Mouse (Mus musculus): ENCODE results near the gene Cenpb. TPM values are rescaled to one million over a fixed set of nuclear protein-coding genes. Genes with fewer than 3 reads are reported as not detected.

The Cenpb gene
- polyA plus RNA-seq, 1 experiment from 2014 or later = 4.2 TPM

- peaks cover 11% of the 10 kb centered on the region for H3K36me3 ChIP-seq (replicated peaks; ENCODE audit: insufficient read depth, low read length)
- no peaks in the 10 kb centered on the region for H3K27me3 ChIP-seq (ENCODE audit: insufficient read depth, low read length)
- no peak overlapping the region for H3K4me3 ChIP-seq (ENCODE audit: low read depth, low read length)
- H3K4me2 ChIP-seq (ENCODE audit: low read depth, low read length) = peak overlapping the region; percentile 1
- ATAC-seq (peak; percentile 51), DNase-seq (peak; percentile 74)
- TF ChIP-seq EP300 (IDR thresholded peaks at IDR 0.05; ENCODE audit: low read depth) (peak; percentile 39; the same call in 1 of the 2 replicates), CTCF (IDR thresholded peaks at IDR 0.05; ENCODE audit: low read depth) (no peak)
- no peak overlapping the region for H3K9ac ChIP-seq (replicated peaks)
- no peaks in the 10 kb centered on the region for H3K9me3 ChIP-seq (ENCODE audit: low read length)
- H3K27ac ChIP-seq (ENCODE audit: low read depth) = peak overlapping the region; percentile 77; the same call in 1 of the 2 replicates
- WGBS (ENCODE audit: insufficient replicate concordance) = 32% methylated on average over 7 of the region's 7 CpGs
- peaks cover 53% of the 10 kb centered on the region for H3K4me1 ChIP-seq (ENCODE audit: insufficient read depth)
Observed at GRCm38 (mm10) chr2:131204410-131204981, 24.6 kb upstream of the Cenpb start.

- peaks cover 16% of the 10 kb centered on the region for H3K36me3 ChIP-seq (replicated peaks; ENCODE audit: insufficient read depth, low read length)
- no peaks in the 10 kb centered on the region for H3K9me3 ChIP-seq (ENCODE audit: low read length)
- ATAC-seq (no peak), DNase-seq (peak; percentile 13)
- no peaks in the 10 kb centered on the region for H3K27me3 ChIP-seq (ENCODE audit: insufficient read depth, low read length)
- 76% methylated on average over 6 of the region's 6 CpGs for WGBS (ENCODE audit: insufficient replicate concordance)
- H3K4me2 ChIP-seq (ENCODE audit: low read depth, low read length) = peak overlapping the region; percentile 1; the same call in 1 of the 2 replicates
- TF ChIP-seq EP300 (IDR thresholded peaks at IDR 0.05; ENCODE audit: low read depth) (no peak), CTCF (IDR thresholded peaks at IDR 0.05; ENCODE audit: low read depth) (no peak)
- no peak overlapping the region for H3K9ac ChIP-seq (replicated peaks)
- H3K4me3 ChIP-seq (ENCODE audit: low read depth, low read length) = no peak overlapping the region
- peaks cover 47% of the 10 kb centered on the region for H3K4me1 ChIP-seq (ENCODE audit: insufficient read depth)
- peak overlapping the region; percentile 77; the same call in 1 of the 2 replicates for H3K27ac ChIP-seq (ENCODE audit: low read depth)
Observed at GRCm38 (mm10) chr2:131203816-131204409, 24.0 kb upstream of the Cenpb start.

GRCm38 (mm10) chr2:131201262-131201661 lies 21.4 kb upstream of the Cenpb start:
- Histone ChIP-seq H3K4me2 (ENCODE audit: low read depth, low read length) (no peak overlapping the region), H3K4me1 (ENCODE audit: insufficient read depth) (peaks cover 28% of the 10 kb centered on the region), H3K4me3 (ENCODE audit: low read depth, low read length) (no peak overlapping the region), H3K9ac (replicated peaks) (no peak overlapping the region), H3K27me3 (ENCODE audit: insufficient read depth, low read length) (no peaks in the 10 kb centered on the region), H3K9me3 (ENCODE audit: low read length) (no peaks in the 10 kb centered on the region), H3K27ac (ENCODE audit: low read depth) (no peak overlapping the region), H3K36me3 (replicated peaks; ENCODE audit: insufficient read depth, low read length) (peaks cover 39% of the 10 kb centered on the region)
- DNase-seq = no peak
- no peak for TF ChIP-seq EP300 (IDR thresholded peaks at IDR 0.05; ENCODE audit: low read depth)
- TF ChIP-seq CTCF (IDR thresholded peaks at IDR 0.05; ENCODE audit: low read depth) = no peak
- ATAC-seq = no peak
- 89% methylated on average over 3 of the region's 3 CpGs for WGBS (ENCODE audit: insufficient replicate concordance)

GRCm38 (mm10) chr2:131200710-131201109 lies 20.8 kb upstream of the Cenpb start:
- Histone ChIP-seq H3K27me3 (ENCODE audit: insufficient read depth, low read length) (no peaks in the 10 kb centered on the region), H3K27ac (ENCODE audit: low read depth) (no peak overlapping the region), H3K4me3 (ENCODE audit: low read depth, low read length) (no peak overlapping the region), H3K4me2 (ENCODE audit: low read depth, low read length) (no peak overlapping the region), H3K36me3 (replicated peaks; ENCODE audit: insufficient read depth, low read length) (peaks cover 43% of the 10 kb centered on the region), H3K4me1 (ENCODE audit: insufficient read depth) (peaks cover 23% of the 10 kb centered on the region), H3K9me3 (ENCODE audit: low read length) (no peaks in the 10 kb centered on the region), H3K9ac (replicated peaks) (no peak overlapping the region)
- no peak for ATAC-seq
- DNase-seq = no peak
- 81% methylated on average over 2 of the region's 2 CpGs for WGBS (ENCODE audit: insufficient replicate concordance)
- TF ChIP-seq CTCF (IDR thresholded peaks at IDR 0.05; ENCODE audit: low read depth) = no peak
- no peak for TF ChIP-seq EP300 (IDR thresholded peaks at IDR 0.05; ENCODE audit: low read depth)

GRCm38 (mm10) chr2:131196606-131197316 lies 16.9 kb upstream of the Cenpb start:
- Histone ChIP-seq H3K27ac (ENCODE audit: low read depth) (no peak overlapping the region), H3K9me3 (ENCODE audit: low read length) (no peaks in the 10 kb centered on the region), H3K9ac (replicated peaks) (no peak overlapping the region), H3K36me3 (replicated peaks; ENCODE audit: insufficient read depth, low read length) (peaks cover 75% of the 10 kb centered on the region), H3K4me3 (ENCODE audit: low read depth, low read length) (no peak overlapping the region), H3K27me3 (ENCODE audit: insufficient read depth, low read length) (no peaks in the 10 kb centered on the region), H3K4me1 (ENCODE audit: insufficient read depth) (no peaks in the 10 kb centered on the region), H3K4me2 (ENCODE audit: low read depth, low read length) (no peak overlapping the region)
- 84% methylated on average over 16 of the region's 16 CpGs for WGBS (ENCODE audit: insufficient replicate concordance)
- TF ChIP-seq EP300 (IDR thresholded peaks at IDR 0.05; ENCODE audit: low read depth) (no peak), CTCF (IDR thresholded peaks at IDR 0.05; ENCODE audit: low read depth) (no peak)
- ATAC-seq (0 out of 2 replicates have a peak, but pooled peaks have one; percentile 17), DNase-seq (no peak)

- Histone ChIP-seq H3K9ac (replicated peaks) (no peak overlapping the region), H3K36me3 (replicated peaks; ENCODE audit: insufficient read depth, low read length) (peaks cover 64% of the 10 kb centered on the region), H3K4me2 (ENCODE audit: low read depth, low read length) (0 out of 2 replicates have a peak overlapping the region, but pooled peaks have one; percentile 86), H3K4me3 (ENCODE audit: low read depth, low read length) (no peak overlapping the region), H3K4me1 (ENCODE audit: insufficient read depth) (peaks cover 35% of the 10 kb centered on the region), H3K27me3 (ENCODE audit: insufficient read depth, low read length) (no peaks in the 10 kb centered on the region), H3K27ac (ENCODE audit: low read depth) (no peak overlapping the region; the same call in 1 of the 2 replicates), H3K9me3 (ENCODE audit: low read length) (no peaks in the 10 kb centered on the region)
- DNase-seq (no peak), ATAC-seq (no peak)
- no peak for TF ChIP-seq CTCF (IDR thresholded peaks at IDR 0.05; ENCODE audit: low read depth)
- TF ChIP-seq EP300 (IDR thresholded peaks at IDR 0.05; ENCODE audit: low read depth) = no peak
- 62% methylated on average over 7 of the region's 7 CpGs for WGBS (ENCODE audit: insufficient replicate concordance)
Observed at GRCm38 (mm10) chr2:131191005-131191390, 11.1 kb upstream of the Cenpb start.
